Mouse (Mus musculus): ENCODE measurements around the gene Gpbp1. TPM values are rescaled to one million over a fixed set of nuclear protein-coding genes. Genes with fewer than 3 reads are reported as not detected.

Gpbp1 gene
- polyA plus RNA-seq, 1 experiment from 2014 or later, result 113 TPM

- Histone ChIP-seq H3K9me3 (no peaks in the 10 kb centered on the region), H3K27ac (no peak overlapping the region), H3K9ac (replicated peaks) (no peak overlapping the region), H3K36me3 (no peaks in the 10 kb centered on the region), H3K4me1 (replicated peaks) (peaks cover 9% of the 10 kb centered on the region), H3K4me2 (replicated peaks) (no peak overlapping the region), H3K27me3 (no peaks in the 10 kb centered on the region), H3K4me3 (replicated peaks) (no peak overlapping the region)
- 61% methylated on average over 6 of the region's 6 CpGs for WGBS
- ATAC-seq, result no peak
Observed at GRCm38 (mm10) chr13:111393426-111393825, 96.5 kb downstream of the Gpbp1 start.

DNA sequence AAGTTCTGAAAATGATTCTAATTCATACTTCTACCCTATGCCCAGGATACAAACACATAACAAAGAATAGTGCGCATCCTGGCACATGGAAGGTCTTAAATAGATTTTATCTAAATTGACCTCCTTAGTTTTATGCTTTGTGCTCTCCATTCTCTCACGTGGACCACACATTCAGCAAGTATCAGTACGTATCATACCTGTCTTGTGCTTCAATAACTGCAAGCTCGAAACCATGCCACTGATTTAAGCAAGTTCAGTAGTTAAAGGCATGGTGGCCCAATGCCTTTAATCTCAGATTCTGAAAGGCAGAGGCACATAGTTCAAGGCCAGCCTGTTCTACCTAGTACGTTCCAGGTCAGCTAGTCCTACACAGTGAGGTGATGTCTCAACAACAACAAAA, 98.5 kb downstream of the Gpbp1 start:
- Histone ChIP-seq H3K36me3 (no peaks in the 10 kb centered on the region), H3K27ac (no peak overlapping the region), H3K9me3 (no peaks in the 10 kb centered on the region), H3K4me3 (replicated peaks) (no peak overlapping the region), H3K4me1 (replicated peaks) (no peaks in the 10 kb centered on the region), H3K27me3 (no peaks in the 10 kb centered on the region), H3K9ac (replicated peaks) (no peak overlapping the region), H3K4me2 (replicated peaks) (no peak overlapping the region)
- 91% methylated on average over 5 of the region's 5 CpGs for WGBS
- no peak for ATAC-seq

DNA sequence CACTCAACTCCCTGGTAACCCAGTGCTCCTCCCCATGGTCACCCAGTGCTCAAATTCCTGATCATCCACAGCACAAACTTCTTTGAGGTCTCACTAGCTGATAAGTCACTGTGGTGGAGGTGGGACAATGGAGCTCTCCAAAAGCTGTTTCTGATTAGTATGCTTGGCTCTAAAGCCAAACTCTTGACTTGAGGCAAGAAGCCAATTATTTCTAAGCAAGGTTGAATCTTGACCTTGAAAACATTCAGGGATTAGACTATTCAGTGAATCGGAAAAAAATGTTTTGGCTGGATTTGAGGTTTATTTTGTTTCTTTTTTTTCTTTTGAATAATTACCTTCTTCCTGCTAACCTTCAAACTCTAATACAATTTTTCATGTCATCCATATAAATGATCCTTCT, 98.9 kb downstream of the Gpbp1 start:
- ATAC-seq, result no peak
- no peak overlapping the region for H3K4me3 ChIP-seq (replicated peaks)
- 91% methylated on average over 1 of the region's 1 CpGs for WGBS
- no peaks in the 10 kb centered on the region for H3K4me1 ChIP-seq (replicated peaks)
- H3K36me3 ChIP-seq, result no peaks in the 10 kb centered on the region
- H3K27ac ChIP-seq, result no peak overlapping the region
- H3K9me3 ChIP-seq, result no peaks in the 10 kb centered on the region
- no peak overlapping the region for H3K4me2 ChIP-seq (replicated peaks)
- H3K27me3 ChIP-seq, result no peaks in the 10 kb centered on the region
- H3K9ac ChIP-seq (replicated peaks), result no peak overlapping the region

GRCm38 (mm10) chr13:111384011-111384985, 105.6 kb downstream of the Gpbp1 start:
- no peak for ATAC-seq
- H3K4me1 ChIP-seq (replicated peaks), result no peaks in the 10 kb centered on the region
- H3K27me3 ChIP-seq, result no peaks in the 10 kb centered on the region
- H3K4me2 ChIP-seq (replicated peaks), result no peak overlapping the region
- H3K9ac ChIP-seq (replicated peaks), result no peak overlapping the region
- 0 out of 2 replicates have a peak, but pooled peaks cover 2% of the 10 kb centered on the region for H3K9me3 ChIP-seq
- H3K27ac ChIP-seq, result no peak overlapping the region
- no peaks in the 10 kb centered on the region for H3K36me3 ChIP-seq
- H3K4me3 ChIP-seq (replicated peaks), result no peak overlapping the region
- WGBS, result 83% methylated on average over 12 of the region's 12 CpGs

Other genes starting within 250 kb of the Gpbp1 start
- gene Actbl2, start 235.1 kb downstream of the Gpbp1 start, polyA plus RNA-seq (2015; fragmentation: Nextera tagmentation; extraction: Ambion mirVana), result not detected in 2 replicates
- not detected in 2 replicates for gene Gm49496, start 59.8 kb upstream of the Gpbp1 start, polyA plus RNA-seq (2015; fragmentation: Nextera tagmentation; extraction: Ambion mirVana)
- not detected in 2 replicates for gene Gm10198, start 102.7 kb upstream of the Gpbp1 start, polyA plus RNA-seq (2015; fragmentation: Nextera tagmentation; extraction: Ambion mirVana)
- 19.2 and 21.3 TPM in 2 replicates for gene Mier3, start 190.9 kb upstream of the Gpbp1 start, polyA plus RNA-seq (2015; fragmentation: Nextera tagmentation; extraction: Ambion mirVana)

Data from midbrain, embryonic 13.5 days (tissue).